Mouse (Mus musculus) neural tube, embryonic 11.5 days (tissue): ENCODE measurements around the gene Impdh2. TPM values are rescaled to one million over a fixed set of nuclear protein-coding genes. Genes with fewer than 3 reads are reported as not detected.

Experiments
- ATAC-seq: fragments of 200-750 bp; cut with Nextera tagmentation; 2 replicates; pipeline ENCODE4 v1.8.0; 2017; ENCODE audit warnings: moderate number of reproducible peaks, mild to moderate bottlenecking, moderate TSS enrichment, moderate library complexity; ENCODE audit not compliant: insufficient read depth, low FRiP score, low TSS enrichment
- DNase-seq: peaks from one replicate; pipeline ENCODE4 v3.0.0-alpha.2; 2015; ENCODE audit warnings: low spot score
- H3K27ac ChIP-seq: fragments of 300-500 bp; sonication (generic); 2 replicates; pipeline ENCODE4 v1.5.1; 2014; ENCODE audit warnings: low read depth, mild to moderate bottlenecking, low read length
- H3K27me3 ChIP-seq: fragments of 300-500 bp; sonication (generic); 2 replicates; pipeline ENCODE4 v1.6.1; 2014; ENCODE audit warnings: mild to moderate bottlenecking, low read length, mixed read lengths; ENCODE audit not compliant: control insufficient read depth, insufficient read depth
- H3K36me3 ChIP-seq: fragments of 300-500 bp; sonication (generic); 2 replicates; pipeline ENCODE4 v1.6.1; 2014; ENCODE audit warnings: mild to moderate bottlenecking, low read length, moderate library complexity, mixed read lengths; ENCODE audit not compliant: control insufficient read depth, insufficient read depth
- H3K4me1 ChIP-seq: fragments of 300-500 bp; sonication (generic); 2 replicates; pipeline ENCODE4 v1.6.1; 2014; ENCODE audit warnings: low read length, mixed read lengths; ENCODE audit not compliant: control insufficient read depth, insufficient read depth
- H3K4me2 ChIP-seq: fragments of 300-500 bp; sonication (generic); 2 replicates; pipeline ENCODE4 v1.6.1; 2014; ENCODE audit warnings: low read depth, mild to moderate bottlenecking, moderate library complexity
- H3K4me3 ChIP-seq: fragments of 300-500 bp; sonication (generic); 2 replicates; pipeline ENCODE4 v1.5.1; 2014; ENCODE audit warnings: low read depth, low read length
- H3K9ac ChIP-seq: fragments of 300-500 bp; sonication (generic); 2 replicates; pipeline ENCODE4 v1.6.1; 2014; ENCODE audit warnings: mild to moderate bottlenecking, low read length
- H3K9me3 ChIP-seq: fragments of 300-500 bp; sonication (generic); 2 replicates; pipeline ENCODE4 v1.6.1; 2016; ENCODE audit warnings: low read length; ENCODE audit not compliant: control insufficient read depth
- WGBS: fragments of 180-500 bp; shearing (Covaris S2); extraction: QIAGEN DNeasy Blood & Tissue Kit; methylation state at CpG from one replicate; pipeline ENCODE4 v1.1.7; 2014; 5-methylcytosine and 5-hydroxymethylcytosine counted together
- polyA plus RNA-seq: library from polyadenylated mRNA; unstranded; fragments of >200 nt; fragmentation: Nextera tagmentation; extraction: Ambion mirVana; gene quantifications from 2 replicates; pipeline ENCODE4 v1.2.1, GENCODE M21; 2014

The Impdh2 gene
- polyA plus RNA-seq = 179 and 189 TPM in 2 replicates

DNA sequence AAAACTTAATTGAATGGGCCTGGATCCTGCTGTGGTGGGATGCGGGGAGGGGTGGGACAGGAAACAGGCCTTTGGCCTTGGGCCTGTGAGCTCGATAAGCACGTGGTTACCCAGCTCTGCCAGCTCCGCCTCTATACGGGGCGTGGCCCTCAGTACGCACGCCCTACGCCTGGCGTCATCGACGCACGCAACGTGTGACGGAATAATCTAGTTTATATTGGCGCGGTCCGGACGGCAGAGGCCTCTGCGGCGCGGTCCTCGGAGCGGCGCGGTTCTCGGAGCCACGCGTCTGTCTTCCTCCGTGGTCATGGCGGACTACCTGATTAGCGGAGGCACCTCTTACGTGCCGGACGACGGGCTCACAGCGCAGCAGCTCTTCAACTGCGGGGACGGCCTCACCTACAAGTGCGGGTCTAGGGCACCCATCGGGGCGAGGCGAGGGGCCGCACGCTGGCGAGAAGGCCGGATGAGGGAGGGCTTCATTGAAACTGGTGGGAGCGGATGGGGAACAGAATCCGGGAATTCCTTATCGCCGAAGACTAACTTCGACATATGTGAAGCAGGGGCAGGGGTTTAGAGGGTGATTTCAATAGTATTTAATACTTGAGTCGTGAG lies at the start of gene Impdh2:
TSS of gene Impdh2 (plus strand) at position 60 of the 615 bp plus-strand sequence.
- ATAC-seq (peak; percentile 98), DNase-seq (peak; percentile 97)
- Histone ChIP-seq H3K9me3 (no peaks in the 10 kb centered on the region), H3K27ac (peak within 1 kb of the TSS; percentile 21; the same call in 1 of the 2 replicates), H3K36me3 (peaks cover 26% of the 10 kb centered on the region), H3K4me3 (peak within 1 kb of the TSS; percentile 51), H3K9ac (peak within 1 kb of the TSS; percentile 69), H3K4me1 (peaks cover 4% of the 10 kb centered on the region), H3K27me3 (no peaks in the 10 kb centered on the region), H3K4me2 (peak within 1 kb of the TSS; percentile 81)
- under 1% methylated on average over 47 of the region's 53 CpGs for WGBS

DNA sequence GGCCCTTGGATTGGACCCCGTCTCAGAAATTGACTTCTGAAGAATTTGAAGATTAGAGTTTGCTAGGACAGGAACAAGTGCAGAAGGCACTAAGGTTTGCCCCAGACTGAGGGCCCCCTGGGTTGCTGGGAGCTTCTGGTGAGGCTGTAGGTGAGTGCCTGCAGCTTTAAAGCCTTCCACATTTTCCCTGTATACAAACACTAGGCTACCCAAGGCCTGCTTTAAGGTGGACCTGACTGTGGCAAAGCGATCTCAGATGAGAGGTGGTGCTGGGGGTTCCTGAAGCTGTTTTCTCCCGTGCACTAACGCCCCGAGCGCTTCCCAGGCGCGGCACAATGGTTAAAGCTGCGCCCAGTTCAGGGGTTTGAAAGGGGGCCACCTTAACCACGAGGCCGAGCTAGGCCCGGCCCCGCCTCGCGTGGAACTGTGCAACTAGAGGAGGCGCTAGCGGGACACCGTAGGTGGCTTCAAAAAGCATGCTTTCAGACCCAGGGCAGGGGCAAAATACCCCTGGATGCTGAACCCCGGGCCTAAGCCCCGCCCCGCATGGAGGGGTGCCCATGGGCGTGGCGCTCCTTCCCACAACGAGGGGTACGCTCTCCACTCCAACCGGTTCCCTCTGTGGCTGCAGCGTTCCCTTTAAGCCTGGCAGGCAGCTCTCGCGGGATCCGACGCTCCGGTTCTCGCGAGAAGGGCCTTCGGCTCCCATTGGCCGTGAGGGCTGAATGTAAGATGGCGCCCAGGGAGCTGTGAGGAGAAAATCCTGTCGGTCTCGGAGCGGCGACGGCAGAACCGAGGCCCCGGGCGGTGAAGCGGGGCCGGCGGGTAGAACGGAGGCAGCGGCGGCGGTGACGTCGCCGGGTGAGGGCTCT lies 43.5 kb upstream of the Impdh2 start, which contains the start of gene Qrich1:
TSS of gene Qrich1 (plus strand) at position 427 of the 872 bp plus-strand sequence.
- peak within 1 kb of the TSS; percentile 99 for H3K9ac ChIP-seq
- WGBS = 1% methylated on average over 37 of the region's 55 CpGs
- peak within 1 kb of the TSS; percentile 91 for H3K4me3 ChIP-seq
- peaks cover 13% of the 10 kb centered on the region; the same call in 1 of the 2 replicates for H3K4me1 ChIP-seq
- no peaks in the 10 kb centered on the region for H3K27me3 ChIP-seq
- peak within 1 kb of the TSS; percentile 64 for H3K4me2 ChIP-seq
- DNase-seq (peak; percentile 98), ATAC-seq (peak; percentile 96)
- peak within 1 kb of the TSS; percentile 99 for H3K27ac ChIP-seq
- H3K36me3 ChIP-seq = peaks cover 19% of the 10 kb centered on the region
- no peaks in the 10 kb centered on the region for H3K9me3 ChIP-seq

DNA sequence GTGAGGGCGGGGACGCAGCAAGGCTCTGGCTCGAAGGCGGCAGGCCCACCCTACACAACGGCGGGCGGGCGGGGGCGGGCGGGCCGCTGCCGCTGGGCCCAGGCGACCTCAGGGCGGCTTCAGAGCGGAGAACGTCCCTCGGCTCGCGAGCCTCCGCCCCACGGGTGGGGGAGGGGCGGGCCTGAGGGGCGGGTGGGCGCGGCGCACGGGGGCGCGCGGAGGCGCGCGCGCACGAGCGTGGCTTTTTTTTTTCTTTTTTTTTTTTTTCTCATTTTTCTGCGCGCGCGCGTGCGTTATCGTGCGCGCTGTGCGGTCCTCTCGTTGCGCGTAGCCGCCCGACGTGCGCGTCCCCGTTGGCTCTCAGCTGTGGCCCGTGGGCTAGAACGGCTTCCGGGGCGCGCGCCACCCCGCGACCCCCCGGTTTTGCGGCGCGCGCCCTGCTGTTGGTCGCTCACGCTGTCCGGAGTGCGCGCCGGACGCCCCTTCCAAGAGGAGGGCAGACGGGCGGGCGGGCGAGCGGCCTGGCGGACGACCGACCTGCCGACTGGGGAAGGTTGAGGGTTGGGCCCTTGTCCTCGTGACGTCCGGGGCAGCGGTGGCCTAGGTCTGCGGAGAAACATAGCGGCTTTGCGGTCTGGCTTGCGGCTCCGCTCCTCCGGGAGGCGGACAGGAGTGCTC lies 42.7 kb upstream of the Impdh2 start:
- Histone ChIP-seq H3K36me3 (peaks cover 18% of the 10 kb centered on the region), H3K9ac (peak overlapping the region; percentile 99), H3K4me2 (peak overlapping the region; percentile 64), H3K27ac (peak overlapping the region; percentile 99), H3K4me3 (peak overlapping the region; percentile 91), H3K9me3 (no peaks in the 10 kb centered on the region), H3K27me3 (no peaks in the 10 kb centered on the region), H3K4me1 (peaks cover 13% of the 10 kb centered on the region; the same call in 1 of the 2 replicates)
- DNase-seq (peak; percentile 91), ATAC-seq (peak; percentile 76)
- WGBS = under 1% methylated on average over 86 of the region's 95 CpGs

DNA sequence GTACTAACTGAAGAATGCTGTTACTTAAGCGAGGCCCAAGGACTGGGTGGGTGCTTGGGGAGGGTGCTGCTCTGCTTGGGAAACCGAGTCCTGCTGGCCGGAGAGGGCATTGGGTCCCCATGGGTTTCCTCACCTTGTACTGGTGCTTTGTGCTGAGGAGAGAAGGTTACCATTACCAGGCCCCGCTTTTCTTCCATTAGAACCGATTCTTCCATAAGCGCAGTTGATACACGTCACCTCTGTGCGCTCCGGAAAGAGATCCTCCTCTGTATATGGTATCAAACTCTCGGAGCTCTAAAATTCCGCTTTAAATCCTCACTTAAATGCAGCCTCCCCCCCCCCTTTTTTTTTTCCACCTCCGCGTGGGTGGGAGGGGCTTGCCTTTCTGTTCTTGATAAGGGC lies 42.2 kb upstream of the Impdh2 start:
- peaks cover 14% of the 10 kb centered on the region for H3K36me3 ChIP-seq
- peaks cover 13% of the 10 kb centered on the region; the same call in 1 of the 2 replicates for H3K4me1 ChIP-seq

DNA sequence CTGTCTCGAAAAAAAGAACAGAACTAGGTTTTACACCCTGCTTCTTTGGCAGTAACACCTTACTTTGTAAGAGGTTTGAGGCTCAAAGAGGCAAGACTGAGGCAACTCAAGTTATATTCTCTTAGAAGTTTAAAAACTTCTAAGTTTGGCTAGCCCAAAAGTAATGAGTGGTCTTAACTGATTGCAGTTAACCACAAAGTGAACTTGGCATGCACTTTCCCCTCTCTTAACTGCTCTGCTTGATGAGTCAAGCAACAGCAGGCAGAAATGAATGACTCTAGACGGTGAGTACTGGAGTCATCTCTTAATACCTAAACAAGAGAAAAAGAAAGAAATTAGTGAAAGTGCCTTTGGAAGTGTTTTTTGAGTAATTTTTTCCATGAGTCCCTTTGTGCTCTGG lies 38.5 kb upstream of the Impdh2 start:
- WGBS = 91% methylated on average over 2 of the region's 2 CpGs
- ATAC-seq = no peak
- Histone ChIP-seq H3K9me3 (no peaks in the 10 kb centered on the region), H3K9ac (no peak overlapping the region), H3K27me3 (no peaks in the 10 kb centered on the region), H3K27ac (no peak overlapping the region), H3K4me3 (no peak overlapping the region), H3K4me1 (peaks cover 8% of the 10 kb centered on the region; the same call in 1 of the 2 replicates), H3K36me3 (0 out of 2 replicates have a peak, but pooled peaks cover 3% of the 10 kb centered on the region), H3K4me2 (no peak overlapping the region)
- DNase-seq = no peak

More for the DNA sequence above, 42.2 kb upstream of the Impdh2 start:
- H3K27ac ChIP-seq = peak overlapping the region; percentile 99
- peak; percentile 49 for ATAC-seq
- WGBS = 0% methylated on average over 13 of the region's 13 CpGs
- H3K9ac ChIP-seq = peak overlapping the region; percentile 99
- H3K27me3 ChIP-seq = no peaks in the 10 kb centered on the region
- no peaks in the 10 kb centered on the region for H3K9me3 ChIP-seq
- peak overlapping the region; percentile 91 for H3K4me3 ChIP-seq
- no peak for DNase-seq
- peak overlapping the region; percentile 64 for H3K4me2 ChIP-seq

DNA sequence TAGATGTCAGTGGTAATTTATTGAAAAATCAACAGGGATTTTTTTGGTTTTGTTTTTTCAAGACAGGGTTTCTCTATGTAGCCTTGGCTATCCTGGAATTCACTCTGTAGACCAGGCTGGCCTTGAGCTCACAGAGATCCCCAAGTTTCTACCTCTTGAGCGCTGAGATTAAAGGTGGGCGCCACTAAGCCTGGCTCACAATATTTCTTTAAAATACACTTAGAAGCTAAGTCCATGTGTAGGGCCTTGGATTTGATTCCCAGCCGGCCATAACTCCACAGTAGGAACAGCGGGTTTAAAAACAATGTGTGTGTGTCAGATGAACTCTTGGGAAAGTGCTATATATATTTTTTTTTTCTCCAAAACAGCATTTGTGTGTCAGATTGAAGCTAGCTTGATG lies 36.7 kb upstream of the Impdh2 start:
- DNase-seq (no peak), ATAC-seq (no peak)
- H3K36me3 ChIP-seq = 0 out of 2 replicates have a peak, but pooled peaks cover 3% of the 10 kb centered on the region
- H3K9me3 ChIP-seq = no peaks in the 10 kb centered on the region
- no peak overlapping the region for H3K4me3 ChIP-seq
- H3K27ac ChIP-seq = no peak overlapping the region
- 95% methylated on average over 4 of the region's 4 CpGs for WGBS
- no peak overlapping the region for H3K4me2 ChIP-seq
- peaks cover 8% of the 10 kb centered on the region; the same call in 1 of the 2 replicates for H3K4me1 ChIP-seq
- H3K9ac ChIP-seq = no peak overlapping the region
- no peaks in the 10 kb centered on the region for H3K27me3 ChIP-seq

DNA sequence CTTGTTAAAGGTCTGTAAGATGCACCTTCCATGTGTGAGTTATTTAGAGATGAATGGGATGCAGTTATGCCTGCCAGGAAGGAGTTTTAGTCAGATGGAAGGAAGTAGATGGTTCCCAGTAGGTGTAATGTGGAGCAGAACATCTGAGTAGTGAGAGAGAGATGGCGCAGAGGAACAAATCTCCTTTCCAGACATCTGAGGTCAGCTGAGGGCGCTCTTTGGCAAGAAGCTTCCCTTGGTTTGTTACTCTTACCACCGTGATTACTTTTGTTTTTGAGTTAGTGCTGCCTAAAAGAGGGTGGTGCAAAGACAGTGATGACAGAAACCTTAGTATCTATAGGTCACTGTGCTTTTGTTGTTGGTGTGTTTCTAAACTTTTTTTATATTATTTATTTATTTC lies 34.7 kb upstream of the Impdh2 start:
- WGBS = 80% methylated on average over 3 of the region's 3 CpGs
- H3K4me3 ChIP-seq = no peak overlapping the region
- no peak overlapping the region for H3K4me2 ChIP-seq
- H3K27ac ChIP-seq = no peak overlapping the region
- no peaks in the 10 kb centered on the region for H3K9me3 ChIP-seq
- DNase-seq = no peak
- H3K9ac ChIP-seq = no peak overlapping the region
- H3K4me1 ChIP-seq = no peaks in the 10 kb centered on the region
- no peak for ATAC-seq
- no peaks in the 10 kb centered on the region for H3K27me3 ChIP-seq
- peaks cover 8% of the 10 kb centered on the region; the same call in 1 of the 2 replicates for H3K36me3 ChIP-seq

DNA sequence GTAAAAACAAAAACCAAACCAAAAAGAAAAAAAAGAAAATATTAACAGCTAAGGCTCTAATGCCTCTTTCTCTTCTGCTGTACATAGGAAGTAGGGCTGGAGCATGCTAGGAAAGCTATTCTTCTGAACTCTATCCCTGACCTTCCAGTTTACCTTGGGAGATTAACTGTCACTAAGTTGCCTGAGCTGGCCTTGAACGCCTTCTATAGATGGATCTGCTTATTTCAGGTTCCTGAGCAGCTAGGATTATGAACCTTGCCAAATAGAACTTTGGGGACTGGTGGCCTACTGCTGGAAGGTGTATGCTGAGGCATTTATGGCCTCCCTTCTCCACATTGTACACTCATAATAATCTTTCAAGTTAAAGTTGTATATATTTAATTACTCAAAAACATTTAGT lies 29.1 kb upstream of the Impdh2 start:
- DNase-seq (no peak), ATAC-seq (no peak)
- H3K4me1 ChIP-seq = no peaks in the 10 kb centered on the region
- WGBS = 95% methylated on average over 1 of the region's 1 CpGs
- no peak overlapping the region for H3K9ac ChIP-seq
- H3K36me3 ChIP-seq = peaks cover 28% of the 10 kb centered on the region
- H3K9me3 ChIP-seq = no peaks in the 10 kb centered on the region
- H3K27ac ChIP-seq = no peak overlapping the region
- H3K4me2 ChIP-seq = no peak overlapping the region
- H3K27me3 ChIP-seq = no peaks in the 10 kb centered on the region
- H3K4me3 ChIP-seq = no peak overlapping the region
